Mouse (Mus musculus) retina, postnatal 1 day (tissue): ENCODE measurements around the gene Macrod2.

ENCODE experiments used
- DNase-seq: peaks from one replicate; pipeline ENCODE4 v3.0.0-alpha.2; 2012

Gene Macrod2

GRCm38 (mm10) chr2:141876155-141876851 lies 1481.2 kb downstream of the Macrod2 start:
- no peak for DNase-seq

GRCm38 (mm10) chr2:141876958-141877357 lies 1481.8 kb downstream of the Macrod2 start:
- no peak for DNase-seq

DNA sequence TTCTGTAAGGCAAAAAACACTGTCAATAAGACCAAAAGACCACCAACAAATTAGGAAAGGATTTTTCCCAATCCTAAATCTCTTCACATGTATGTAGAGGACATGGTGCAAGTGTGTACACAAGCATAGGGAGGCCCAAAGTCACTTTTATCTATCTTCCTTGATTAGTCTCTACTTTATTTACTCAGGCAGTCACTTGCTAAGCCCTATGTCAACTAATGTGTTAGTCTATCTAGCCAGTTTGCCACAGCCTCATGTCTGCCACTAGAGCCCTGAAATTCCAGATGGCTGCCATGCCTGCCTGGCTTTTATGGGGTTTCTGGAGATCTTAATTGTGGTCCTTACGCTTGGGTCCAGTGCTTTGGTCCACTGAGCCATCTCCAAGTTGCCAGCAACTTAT lies 1483.4 kb downstream of the Macrod2 start:
- DNase-seq: no peak

DNA sequence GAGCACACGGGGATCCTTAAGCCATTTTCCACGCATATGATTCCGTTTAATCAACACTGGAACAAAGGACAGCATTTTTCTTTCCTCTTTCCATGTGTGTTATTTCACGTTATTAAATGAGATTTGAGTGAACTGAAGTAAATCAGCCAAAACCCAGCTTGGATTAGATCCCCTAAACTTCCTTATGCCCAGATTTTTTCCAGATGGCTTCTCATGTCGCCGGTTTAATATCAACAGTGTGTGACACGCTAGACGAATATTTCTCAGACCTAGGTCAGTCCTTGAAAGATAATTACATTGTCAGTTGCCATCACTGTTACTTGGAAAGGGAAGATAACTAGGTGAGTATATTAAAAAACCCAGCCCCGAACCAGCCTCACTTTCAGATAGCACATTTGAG lies 1484.6 kb downstream of the Macrod2 start:
- peak; percentile 6 for DNase-seq

- no peak for DNase-seq
Observed at GRCm38 (mm10) chr2:141886694-141887474, 1491.8 kb downstream of the Macrod2 start.

DNA sequence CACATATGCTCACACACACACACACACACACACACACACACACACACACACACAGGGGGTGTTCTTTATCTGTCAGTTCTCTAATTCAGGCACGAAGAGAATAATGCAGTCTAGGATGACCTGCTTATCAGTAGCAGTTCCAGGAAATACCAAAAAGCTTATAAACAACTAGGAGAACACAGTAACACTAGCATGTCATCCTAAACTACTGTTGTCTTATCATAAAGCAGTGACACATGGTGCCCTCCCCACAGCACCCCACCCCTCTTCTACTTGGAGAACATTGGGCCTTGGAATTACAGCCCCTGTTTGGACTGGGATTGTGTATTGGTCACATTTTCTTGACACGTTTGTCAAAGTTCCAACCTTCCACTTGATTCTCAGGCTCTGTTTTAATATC lies 1494.4 kb downstream of the Macrod2 start:
- DNase-seq: no peak

GRCm38 (mm10) chr2:141897951-141898350 lies 1502.8 kb downstream of the Macrod2 start:
- no peak for DNase-seq

GRCm38 (mm10) chr2:141911831-141912447 lies 1516.8 kb downstream of the Macrod2 start:
- peak; percentile 28 for DNase-seq

- DNase-seq: peak; percentile 31
Observed at GRCm38 (mm10) chr2:141913486-141913885, 1518.4 kb downstream of the Macrod2 start.

DNA sequence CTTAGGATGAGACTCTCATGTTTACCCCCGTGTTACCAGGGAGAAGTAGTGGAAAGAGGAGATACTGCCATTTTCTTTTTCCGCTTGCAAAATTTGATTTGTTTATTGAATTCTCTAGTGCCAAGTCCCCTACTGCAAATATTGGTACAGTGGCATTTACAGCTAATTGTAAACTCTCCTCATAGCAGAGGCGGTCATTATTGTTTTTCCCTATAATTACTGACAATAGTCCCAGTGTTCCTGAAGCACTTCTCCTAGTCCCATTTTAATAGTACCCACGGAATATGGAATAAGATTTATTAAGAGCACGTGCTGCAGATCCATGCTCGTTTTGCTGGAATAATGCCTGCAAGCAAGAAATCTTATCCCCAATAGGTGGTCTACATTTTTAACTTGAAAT lies 1518.8 kb downstream of the Macrod2 start:
- no peak for DNase-seq

GRCm38 (mm10) chr2:141920377-141920992 lies 1525.4 kb downstream of the Macrod2 start:
- no peak for DNase-seq

DNA sequence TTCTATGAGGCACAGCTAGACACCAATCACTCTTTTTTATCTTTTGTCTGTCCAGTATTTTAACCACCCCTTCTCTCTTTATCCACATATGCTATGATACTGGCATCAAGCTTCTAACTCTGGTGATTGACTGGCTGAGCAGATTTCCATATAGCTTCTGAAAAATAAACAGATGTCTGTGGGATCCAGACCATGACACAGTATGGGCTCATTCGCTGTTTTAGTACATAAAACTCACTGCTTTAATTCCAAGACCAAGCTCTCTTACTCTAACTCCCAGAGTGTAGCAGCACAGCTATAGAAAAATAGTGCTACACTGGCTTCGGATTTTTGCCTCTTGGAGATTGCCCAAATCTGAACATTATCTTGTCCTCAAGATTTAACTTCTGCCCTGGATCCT lies 1540.0 kb downstream of the Macrod2 start:
- no peak for DNase-seq

DNA sequence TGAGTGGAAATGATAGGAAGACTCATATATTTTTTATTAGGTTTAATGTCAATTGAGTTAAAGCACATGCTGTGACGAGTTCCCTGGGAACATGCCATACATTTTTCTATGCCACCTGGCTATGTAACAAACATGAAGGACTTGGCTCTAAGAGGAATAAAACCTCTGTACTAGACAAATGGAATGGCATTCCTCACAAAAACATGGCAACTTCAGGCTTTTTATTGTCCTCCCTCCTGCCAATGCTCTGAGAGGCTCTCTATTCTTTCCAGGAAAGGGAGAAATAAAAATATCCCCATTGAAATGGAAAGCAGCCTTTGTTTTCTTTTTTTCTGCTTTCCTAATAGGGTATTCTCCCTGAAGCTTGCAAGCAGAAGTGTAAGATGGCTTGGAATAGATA lies 1559.7 kb downstream of the Macrod2 start:
- DNase-seq: no peak

GRCm38 (mm10) chr2:141955197-141955596 lies 1560.1 kb downstream of the Macrod2 start:
- peak; percentile 65 for DNase-seq

DNA sequence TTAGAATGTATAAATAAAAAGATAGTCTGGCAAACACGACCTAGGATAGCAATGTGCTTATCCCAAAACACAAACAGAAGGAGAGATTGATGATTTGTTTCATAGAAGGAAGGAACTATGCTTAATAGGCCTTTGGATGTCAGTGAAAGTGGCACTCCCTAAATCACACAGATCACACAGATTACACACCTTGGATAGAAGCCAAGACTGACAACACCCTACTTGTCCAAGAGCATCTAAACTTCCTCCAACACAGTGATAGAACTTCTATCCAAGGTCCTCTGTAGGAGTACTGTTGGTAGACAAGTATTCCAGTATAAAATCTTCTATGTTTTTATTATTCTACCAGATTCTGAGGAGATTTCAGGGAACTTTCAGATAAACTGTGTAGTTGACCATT lies 1567.8 kb downstream of the Macrod2 start:
- DNase-seq: no peak

DNA sequence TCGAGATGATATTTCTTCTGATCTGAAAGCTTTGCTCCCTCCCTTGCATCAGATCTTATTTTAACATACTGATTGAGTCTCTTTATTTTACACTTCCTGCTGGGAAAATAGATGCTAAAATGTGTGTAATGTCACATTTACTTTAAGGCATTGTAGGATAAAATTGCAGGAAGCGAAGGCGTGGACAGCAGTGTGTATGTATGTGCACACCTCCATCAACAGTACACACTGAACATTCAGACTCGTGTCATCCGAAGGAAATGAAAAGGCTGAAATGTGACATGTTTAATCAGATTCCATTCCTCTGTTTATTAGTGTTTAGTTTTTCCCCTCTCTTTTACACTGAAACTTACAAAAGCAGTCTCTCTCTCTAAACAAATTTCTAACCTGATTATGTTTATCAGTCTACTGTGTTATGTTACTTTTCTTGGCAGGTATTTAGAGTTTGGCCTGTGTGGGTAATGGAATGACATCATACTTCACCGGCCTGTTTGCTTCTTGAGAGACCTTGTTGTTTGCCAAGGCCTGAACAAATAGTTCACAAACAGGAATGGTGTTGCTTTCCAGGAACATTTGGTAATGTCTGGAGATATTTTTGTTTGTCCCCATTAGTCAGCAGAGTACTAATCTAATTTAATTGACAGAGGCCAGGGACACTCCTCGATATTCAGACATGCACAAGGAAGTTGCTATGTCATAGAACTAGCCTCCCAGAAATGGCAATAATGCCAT lies 1588.7 kb downstream of the Macrod2 start:
- DNase-seq: no peak

DNA sequence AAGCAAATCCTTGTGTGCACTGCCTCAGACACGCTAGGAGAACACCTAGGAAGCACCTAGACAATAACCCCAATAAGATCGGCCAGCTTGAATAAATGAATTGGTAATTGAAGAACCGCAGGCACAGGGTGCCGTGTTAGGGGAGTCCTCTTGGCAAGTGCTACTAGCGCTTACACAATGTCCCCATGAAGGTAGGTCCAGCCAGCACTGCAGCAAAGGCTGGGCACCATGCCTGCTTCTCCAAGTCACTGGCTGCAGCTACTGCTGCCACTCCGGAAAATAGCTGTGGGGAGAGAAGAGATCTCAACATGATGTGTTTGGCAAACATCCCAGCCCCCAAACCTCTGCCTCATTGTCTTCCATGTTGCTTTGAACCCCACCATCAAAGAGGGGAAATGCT lies 1603.8 kb downstream of the Macrod2 start:
- no peak for DNase-seq

GRCm38 (mm10) chr2:142024534-142025155 lies 1629.5 kb downstream of the Macrod2 start:
- DNase-seq: no peak

- peak; percentile 35 for DNase-seq
Observed at GRCm38 (mm10) chr2:142026721-142027120, 1631.6 kb downstream of the Macrod2 start.

DNA sequence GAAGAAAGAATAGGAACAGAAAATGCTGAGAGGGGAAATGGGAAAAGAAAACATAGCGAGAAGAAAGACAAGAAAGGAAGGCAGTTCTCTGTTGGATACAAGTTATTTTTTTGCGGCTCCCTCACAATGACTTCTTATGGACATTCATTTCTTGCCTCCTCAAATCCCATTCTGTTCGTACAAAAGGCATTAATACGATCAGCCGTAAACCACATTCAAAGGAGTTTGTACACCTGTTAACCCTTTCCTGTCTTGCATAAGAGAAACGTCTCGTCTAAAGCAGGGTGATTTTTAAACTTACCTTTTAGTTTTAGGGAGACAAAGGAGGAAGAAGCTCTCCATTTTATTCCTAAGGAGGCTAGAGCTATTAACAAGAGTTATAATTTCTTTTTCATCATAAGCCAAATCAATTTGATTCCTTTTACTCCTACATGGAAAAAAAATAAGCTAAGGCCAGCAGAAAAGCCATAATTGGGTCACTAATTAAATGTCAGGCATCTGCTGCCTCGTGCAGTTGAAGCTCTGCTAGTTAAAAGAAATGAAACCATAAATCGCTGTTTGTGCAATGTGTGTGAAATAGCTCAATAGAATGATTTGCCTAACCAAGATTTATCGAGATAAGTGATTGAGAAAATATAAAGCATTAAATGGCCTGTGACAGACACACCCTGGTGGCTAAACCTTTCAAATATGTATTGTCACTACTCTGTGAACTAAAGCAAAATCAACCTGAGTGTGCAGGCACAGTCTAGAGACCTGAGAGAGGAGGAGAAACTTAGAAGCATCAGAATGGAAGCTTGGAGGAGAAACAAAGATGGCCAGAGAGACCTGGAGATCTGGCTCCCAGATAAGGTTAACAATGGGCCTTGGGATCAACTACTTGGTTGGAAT lies 1635.9 kb downstream of the Macrod2 start:
- DNase-seq: peak; percentile 47

DNA sequence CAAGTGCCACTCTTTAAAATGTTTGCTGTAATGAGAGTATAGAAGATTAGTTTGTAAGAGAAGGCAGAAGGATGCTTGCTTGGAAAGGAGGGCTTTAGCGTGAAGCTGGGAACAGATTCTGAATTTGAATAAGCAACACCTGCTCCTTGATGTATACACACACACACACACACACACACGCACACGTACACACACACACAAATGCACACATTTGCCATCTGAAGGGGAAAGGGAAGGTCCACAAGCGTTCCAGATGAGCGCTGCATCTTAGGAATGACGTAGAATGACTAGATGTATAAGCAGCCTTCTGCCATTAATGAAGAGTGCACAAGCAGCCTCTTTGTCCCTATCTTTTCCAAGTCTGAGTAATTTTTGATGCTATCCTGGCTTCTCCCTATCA lies 1660.5 kb downstream of the Macrod2 start:
- DNase-seq: no peak
